Mouse (Mus musculus): Measurements from ENCODE around the gene Retsat. TPM values are rescaled to one million over a fixed set of nuclear protein-coding genes. Genes with fewer than 3 reads are reported as not detected.

Retsat gene
- polyA plus RNA-seq, 2 experiments, result 8.8 to 16.1 TPM

- Histone ChIP-seq H3K4me2 (replicated peaks; ENCODE audit: low read depth, low read length, severe bottlenecking) (no peak overlapping the region), H3K4me3 (replicated peaks; ENCODE audit: low read length) (no peak overlapping the region), H3K27me3 (ENCODE audit: control insufficient read depth, insufficient read depth, low read length) (no peaks in the 10 kb centered on the region), H3K36me3 (ENCODE audit: control insufficient read depth, insufficient read depth, low read length) (peaks cover 9% of the 10 kb centered on the region; the same call in 1 of the 2 replicates), H3K9ac (ENCODE audit: low read depth, low read length, severe bottlenecking) (no peak overlapping the region), H3K4me1 (ENCODE audit: control insufficient read depth, insufficient read depth, low read length) (no peaks in the 10 kb centered on the region), H3K9me3 (ENCODE audit: control insufficient read depth, low read length) (no peaks in the 10 kb centered on the region), H3K27ac (replicated peaks; ENCODE audit: low read depth, low read length) (no peak overlapping the region)
- DNase-seq (ENCODE audit: low spot score) (no peak), ATAC-seq (ENCODE audit: low FRiP score, low read depth) (no peak)
- no peak for TF ChIP-seq POLR2A (IDR thresholded peaks at IDR 0.05; ENCODE audit: borderline replicate concordance, extremely low read depth, insufficient read depth, insufficient read length)
- WGBS, result 81% methylated on average over 3 of the region's 3 CpGs
These were observed 11.6 kb upstream of the Retsat start for GRCm38 (mm10) chr6:72586701-72587100.

GRCm38 (mm10) chr6:72588307-72588706 is 10.0 kb upstream of the Retsat start:
- H3K4me1 ChIP-seq (ENCODE audit: control insufficient read depth, insufficient read depth, low read length), result no peaks in the 10 kb centered on the region
- no peak overlapping the region for H3K9ac ChIP-seq (ENCODE audit: low read depth, low read length, severe bottlenecking)
- no peaks in the 10 kb centered on the region for H3K27me3 ChIP-seq (ENCODE audit: control insufficient read depth, insufficient read depth, low read length)
- DNase-seq (ENCODE audit: low spot score) (no peak), ATAC-seq (ENCODE audit: low FRiP score, low read depth) (no peak)
- no peak overlapping the region for H3K4me3 ChIP-seq (replicated peaks; ENCODE audit: low read length)
- TF ChIP-seq POLR2A (IDR thresholded peaks at IDR 0.05; ENCODE audit: borderline replicate concordance, extremely low read depth, insufficient read depth, insufficient read length), result no peak
- H3K4me2 ChIP-seq (replicated peaks; ENCODE audit: low read depth, low read length, severe bottlenecking), result no peak overlapping the region
- peaks cover 9% of the 10 kb centered on the region; the same call in 1 of the 2 replicates for H3K36me3 ChIP-seq (ENCODE audit: control insufficient read depth, insufficient read depth, low read length)
- no peaks in the 10 kb centered on the region for H3K9me3 ChIP-seq (ENCODE audit: control insufficient read depth, low read length)
- no peak overlapping the region for H3K27ac ChIP-seq (replicated peaks; ENCODE audit: low read depth, low read length)

GRCm38 (mm10) chr6:72590111-72590510 is 8.2 kb upstream of the Retsat start:
- Histone ChIP-seq H3K27me3 (ENCODE audit: control insufficient read depth, insufficient read depth, low read length) (no peaks in the 10 kb centered on the region), H3K9ac (ENCODE audit: low read depth, low read length, severe bottlenecking) (no peak overlapping the region), H3K4me2 (replicated peaks; ENCODE audit: low read depth, low read length, severe bottlenecking) (no peak overlapping the region), H3K9me3 (ENCODE audit: control insufficient read depth, low read length) (no peaks in the 10 kb centered on the region), H3K4me3 (replicated peaks; ENCODE audit: low read length) (no peak overlapping the region), H3K4me1 (ENCODE audit: control insufficient read depth, insufficient read depth, low read length) (no peaks in the 10 kb centered on the region), H3K36me3 (ENCODE audit: control insufficient read depth, insufficient read depth, low read length) (peaks cover 9% of the 10 kb centered on the region; the same call in 1 of the 2 replicates), H3K27ac (replicated peaks; ENCODE audit: low read depth, low read length) (no peak overlapping the region)
- DNase-seq (ENCODE audit: low spot score), result no peak
- no peak for TF ChIP-seq POLR2A (IDR thresholded peaks at IDR 0.05; ENCODE audit: borderline replicate concordance, extremely low read depth, insufficient read depth, insufficient read length)
- ATAC-seq (ENCODE audit: low FRiP score, low read depth), result no peak

GRCm38 (mm10) chr6:72593011-72593803 is 5.1 kb upstream of the Retsat start:
- no peaks in the 10 kb centered on the region for H3K9me3 ChIP-seq (ENCODE audit: control insufficient read depth, low read length)
- H3K27ac ChIP-seq (replicated peaks; ENCODE audit: low read depth, low read length), result no peak overlapping the region
- TF ChIP-seq POLR2A (IDR thresholded peaks at IDR 0.05; ENCODE audit: borderline replicate concordance, extremely low read depth, insufficient read depth, insufficient read length), result no peak
- no peak overlapping the region for H3K4me3 ChIP-seq (replicated peaks; ENCODE audit: low read length)
- ATAC-seq (ENCODE audit: low FRiP score, low read depth) (no peak), DNase-seq (ENCODE audit: low spot score) (no peak)
- 0 out of 2 replicates have a peak, but pooled peaks cover 7% of the 10 kb centered on the region for H3K4me1 ChIP-seq (ENCODE audit: control insufficient read depth, insufficient read depth, low read length)
- 76% methylated on average over 6 of the region's 6 CpGs for WGBS
- H3K27me3 ChIP-seq (ENCODE audit: control insufficient read depth, insufficient read depth, low read length), result no peaks in the 10 kb centered on the region
- H3K36me3 ChIP-seq (ENCODE audit: control insufficient read depth, insufficient read depth, low read length), result no peaks in the 10 kb centered on the region
- H3K9ac ChIP-seq (ENCODE audit: low read depth, low read length, severe bottlenecking), result no peak overlapping the region
- H3K4me2 ChIP-seq (replicated peaks; ENCODE audit: low read depth, low read length, severe bottlenecking), result no peak overlapping the region

- 59% methylated on average over 5 of the region's 5 CpGs for WGBS
- H3K27ac ChIP-seq (replicated peaks; ENCODE audit: low read depth, low read length), result no peak overlapping the region
- no peaks in the 10 kb centered on the region for H3K9me3 ChIP-seq (ENCODE audit: control insufficient read depth, low read length)
- peaks cover 8% of the 10 kb centered on the region; the same call in 1 of the 2 replicates for H3K4me1 ChIP-seq (ENCODE audit: control insufficient read depth, insufficient read depth, low read length)
- H3K4me3 ChIP-seq (replicated peaks; ENCODE audit: low read length), result no peak overlapping the region
- H3K27me3 ChIP-seq (ENCODE audit: control insufficient read depth, insufficient read depth, low read length), result no peaks in the 10 kb centered on the region
- no peak for DNase-seq (ENCODE audit: low spot score)
- H3K4me2 ChIP-seq (replicated peaks; ENCODE audit: low read depth, low read length, severe bottlenecking), result no peak overlapping the region
- H3K36me3 ChIP-seq (ENCODE audit: control insufficient read depth, insufficient read depth, low read length), result no peaks in the 10 kb centered on the region
- no peak for ATAC-seq (ENCODE audit: low FRiP score, low read depth)
- no peak overlapping the region for H3K9ac ChIP-seq (ENCODE audit: low read depth, low read length, severe bottlenecking)
- TF ChIP-seq POLR2A (IDR thresholded peaks at IDR 0.05; ENCODE audit: borderline replicate concordance, extremely low read depth, insufficient read depth, insufficient read length), result no peak
These were observed 4.4 kb upstream of the Retsat start for GRCm38 (mm10) chr6:72593914-72594313.

Measured in limb, embryonic 14.5 days (tissue).